Mouse (Mus musculus) spleen, adult 2 months (tissue): Measurements from ENCODE around the gene Vps37b. TPM values are rescaled to one million over a fixed set of nuclear protein-coding genes. Genes with fewer than 3 reads are reported as not detected.

Experiments
- DNase-seq, 2 experiments: peaks; one replicate each; pipeline versions ENCODE4 v3.0.0 to v3.0.0-alpha.2; 2012 to 2021; ENCODE audit warnings: low spot score in 2 of 2, low read depth in 1 of 2
- H3K27ac ChIP-seq: fragments of 200-500 bp; 2 replicates; pipeline ENCODE4 v1.5.1; 2012; ENCODE audit warnings: low read length, inconsistent platforms; ENCODE audit not compliant: insufficient read depth
- H3K27me3 ChIP-seq: fragments of 200-500 bp; 2 replicates; pipeline ENCODE4 v1.6.1; 2012; ENCODE audit warnings: mild to moderate bottlenecking, moderate library complexity, low read length, inconsistent platforms; ENCODE audit not compliant: control insufficient read depth, insufficient read depth
- H3K36me3 ChIP-seq: fragments of 200-500 bp; 2 replicates; pipeline ENCODE4 v1.6.1; 2012; ENCODE audit warnings: mild to moderate bottlenecking, low read length, inconsistent platforms; ENCODE audit not compliant: control insufficient read depth, insufficient read depth
- H3K4me1 ChIP-seq: fragments of 200-500 bp; 2 replicates; pipeline ENCODE4 v1.6.1; 2011; ENCODE audit warnings: inconsistent platforms; ENCODE audit not compliant: control insufficient read depth, insufficient read depth, insufficient read length
- H3K4me3 ChIP-seq: fragments of 200-500 bp; 2 replicates; pipeline ENCODE4 v1.5.1; 2011; ENCODE audit warnings: mild to moderate bottlenecking, inconsistent platforms; ENCODE audit not compliant: insufficient read depth, insufficient read length; ENCODE audit errors: extremely low read depth
- CTCF ChIP-seq: fragments of 200-500 bp; IDR thresholded peaks from 2 replicates; pipeline ENCODE4 v1.5.1; 2011; ENCODE audit warnings: mild to moderate bottlenecking, inconsistent platforms; ENCODE audit not compliant: insufficient read depth, insufficient read length, insufficient replicate concordance; ENCODE audit errors: extremely low read depth
- POLR2A ChIP-seq: fragments of 200-500 bp; IDR thresholded peaks from 2 replicates; pipeline ENCODE4 v1.6.1; 2011; ENCODE audit warnings: low read depth, low read length, inconsistent platforms
- WGBS: fragments of 180-500 bp; shearing (Covaris S2); methylation state at CpG from one replicate; pipeline ENCODE4 v1.1.7; 2018; 5-methylcytosine and 5-hydroxymethylcytosine counted together
- polyA plus RNA-seq: library from polyadenylated mRNA; depleted of rRNA; stranded (reverse); fragments of >200 nt; gene quantifications from 2 replicates; pipeline ENCODE4 v1.2.3, GENCODE M21; 2012; rRNA removed

Vps37b gene
- polyA plus RNA-seq, 1 experiment: 58.1 TPM

GRCm38 (mm10) chr5:123959018-123959417 lies 73.1 kb downstream of the Vps37b start:
- TF ChIP-seq CTCF (no peak), POLR2A (no peak)
- DNase-seq: no peak

GRCm38 (mm10) chr5:123957213-123957612 lies 74.9 kb downstream of the Vps37b start:
- Histone ChIP-seq H3K4me3 (no peak overlapping the region), H3K27me3 (no peaks in the 10 kb centered on the region), H3K27ac (no peak overlapping the region), H3K36me3 (no peaks in the 10 kb centered on the region), H3K4me1 (no peaks in the 10 kb centered on the region; the same call in 1 of the 2 replicates)
- TF ChIP-seq POLR2A (no peak), CTCF (no peak)
- no peak for DNase-seq
- 93% methylated on average over 8 of the region's 8 CpGs for WGBS

More at GRCm38 (mm10) chr5:123959018-123959417, 73.1 kb downstream of the Vps37b start:
- Histone ChIP-seq H3K27ac (no peak overlapping the region), H3K4me1 (no peaks in the 10 kb centered on the region; the same call in 1 of the 2 replicates), H3K36me3 (no peaks in the 10 kb centered on the region), H3K27me3 (no peaks in the 10 kb centered on the region), H3K4me3 (no peak overlapping the region)
- 90% methylated on average over 3 of the region's 3 CpGs for WGBS

Other genes starting within 250 kb of the Vps37b start
- 7.2 and 9.7 TPM in 2 replicates for gene Hcar2, start 166.8 kb downstream of the Vps37b start, polyA plus RNA-seq
- 0.95 and 1.3 TPM in 2 replicates for gene Hcar1, start 152.2 kb downstream of the Vps37b start, polyA plus RNA-seq
- 9.6 and 14.1 TPM in 2 replicates for gene Denr, start 125.1 kb downstream of the Vps37b start, polyA plus RNA-seq
- 0.41 and 0.50 TPM in 2 replicates for gene Gm43518, start 104.9 kb downstream of the Vps37b start, polyA plus RNA-seq
- 1.1 and 1.3 TPM in 2 replicates for gene Ccdc62, start 101.6 kb downstream of the Vps37b start, polyA plus RNA-seq
- 46.3 and 59.2 TPM in 2 replicates for gene Hip1r, start 58.6 kb downstream of the Vps37b start, polyA plus RNA-seq
- 7.0 and 7.8 TPM in 2 replicates for gene Abcb9, start 63.5 kb upstream of the Vps37b start, polyA plus RNA-seq
- 35.5 and 52.0 TPM in 2 replicates for gene Ogfod2, start 80.0 kb upstream of the Vps37b start, polyA plus RNA-seq
- 28.2 and 36.0 TPM in 2 replicates for gene Arl6ip4, start 83.8 kb upstream of the Vps37b start, polyA plus RNA-seq
- 65.8 and 97.5 TPM in 2 replicates for gene Pitpnm2, start 217.5 kb upstream of the Vps37b start, polyA plus RNA-seq